Mouse (Mus musculus) frontal cortex, postnatal 14 days (tissue): Measurements from ENCODE around the gene 2210011C24Rik.

ENCODE experiments used
- DNase-seq, 2 experiments: peaks; one replicate each; pipeline ENCODE4 v3.0.0; 2022; ENCODE audit warnings: low spot score in 2 of 2

2210011C24Rik gene

GRCm38 (mm10) chr8:84011705-84012498, at the start of gene 2210011C24Rik:
2210011C24Rik (minus strand) TSS chr8:84012171.
- DNase-seq = no peak

DNA sequence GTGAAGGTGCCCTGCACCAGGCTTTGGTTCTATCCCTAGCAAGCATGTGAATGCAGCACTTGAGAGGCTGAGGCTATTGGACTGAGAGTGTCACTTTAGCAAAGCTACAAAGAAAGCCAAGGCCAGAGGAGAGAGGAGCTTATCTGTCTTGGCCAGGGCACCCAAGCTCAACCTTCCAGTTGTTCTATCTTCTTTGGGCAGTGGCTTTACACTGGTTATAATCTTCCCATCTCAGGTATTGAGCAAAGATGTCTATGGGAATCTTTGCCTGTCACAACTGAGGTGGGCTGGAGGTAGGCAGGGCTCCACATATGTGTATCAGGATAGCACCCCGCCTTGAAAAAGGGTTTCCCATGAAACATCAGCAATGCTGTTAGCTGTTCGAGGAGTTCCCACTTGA, 48.3 kb upstream of the 2210011C24Rik start:
- no peak for DNase-seq

- no peak for DNase-seq
These were observed 47.3 kb upstream of the 2210011C24Rik start for GRCm38 (mm10) chr8:84059226-84059625.

- DNase-seq = no peak
These were observed 45.9 kb upstream of the 2210011C24Rik start for GRCm38 (mm10) chr8:84057827-84058226.

- DNase-seq = no peak
These were observed 41.3 kb upstream of the 2210011C24Rik start for GRCm38 (mm10) chr8:84053229-84053628.

DNA sequence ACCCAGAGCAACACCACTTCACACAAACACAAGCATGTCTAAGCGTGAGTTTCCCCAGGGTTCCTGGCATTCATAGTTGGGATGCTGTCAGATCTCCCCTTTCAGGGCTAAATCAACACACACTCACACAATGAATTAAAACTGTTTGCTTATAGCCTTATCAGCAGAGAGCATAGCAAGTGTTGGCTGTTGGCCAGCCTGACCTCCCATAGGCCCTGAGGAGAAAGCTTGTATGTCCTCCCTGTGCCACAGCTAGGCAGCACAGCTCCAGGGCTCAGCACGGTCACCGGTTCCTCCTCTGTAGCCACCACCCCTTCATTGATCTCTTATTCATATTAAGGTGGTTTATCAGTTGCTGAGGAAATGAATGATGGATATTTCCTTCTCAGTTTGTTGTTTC, 40.8 kb upstream of the 2210011C24Rik start:
- no peak for DNase-seq

GRCm38 (mm10) chr8:84048171-84048570, 36.2 kb upstream of the 2210011C24Rik start:
- DNase-seq = no peak

DNA sequence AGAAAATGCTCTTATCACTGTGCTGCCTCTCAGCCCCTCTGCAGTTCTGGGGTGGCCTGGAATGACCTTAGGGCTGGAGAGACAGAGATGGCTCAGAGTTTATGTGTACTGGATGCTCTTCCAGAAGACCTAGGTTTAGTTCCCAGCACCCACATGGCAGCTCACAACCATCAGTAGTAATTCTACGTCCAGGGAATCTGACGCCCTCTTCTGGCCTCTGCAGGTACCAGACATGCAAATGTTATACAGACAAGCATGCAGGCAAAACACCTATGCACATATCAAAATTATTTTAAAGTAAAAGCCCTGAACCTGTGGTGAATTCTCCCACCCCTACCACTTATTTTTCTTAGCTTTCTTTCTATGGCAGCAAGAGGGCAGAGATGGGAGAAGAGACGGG, 34.5 kb upstream of the 2210011C24Rik start:
- DNase-seq = no peak

- no peak for DNase-seq
These were observed 32.9 kb upstream of the 2210011C24Rik start, which contains the start of gene Rln3 for GRCm38 (mm10) chr8:84044900-84045299. Rln3 (minus strand) TSS chr8:84045000.

DNA sequence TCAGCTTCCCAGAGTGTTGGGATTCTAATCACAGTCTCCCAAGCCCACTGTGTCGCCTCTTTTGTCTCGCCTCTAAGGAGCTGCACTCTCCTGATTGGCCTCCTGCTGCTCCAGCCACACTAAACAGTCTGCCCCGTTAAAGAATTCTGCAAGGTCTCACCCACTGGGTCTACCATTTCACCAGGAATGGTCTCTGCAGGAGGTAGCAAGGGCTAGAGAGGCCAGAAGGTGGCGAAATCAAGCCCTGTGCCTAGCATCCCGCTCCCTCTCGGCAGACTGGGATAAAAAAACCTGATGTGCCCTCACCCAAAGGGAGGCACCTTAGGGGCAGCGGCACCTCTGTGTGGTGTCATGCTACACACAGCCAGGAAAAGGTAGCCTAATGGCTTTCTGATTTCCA, 32.1 kb upstream of the 2210011C24Rik start:
- DNase-seq = no peak

- no peak for DNase-seq
These were observed 31.0 kb upstream of the 2210011C24Rik start for GRCm38 (mm10) chr8:84042948-84043342.

GRCm38 (mm10) chr8:84042066-84042947, 30.3 kb upstream of the 2210011C24Rik start, which contains the start of gene Il27ra:
Il27ra (minus strand) TSS chr8:84042589.
- peak in 1 of 2 experiments; percentile 37 for DNase-seq

DNA sequence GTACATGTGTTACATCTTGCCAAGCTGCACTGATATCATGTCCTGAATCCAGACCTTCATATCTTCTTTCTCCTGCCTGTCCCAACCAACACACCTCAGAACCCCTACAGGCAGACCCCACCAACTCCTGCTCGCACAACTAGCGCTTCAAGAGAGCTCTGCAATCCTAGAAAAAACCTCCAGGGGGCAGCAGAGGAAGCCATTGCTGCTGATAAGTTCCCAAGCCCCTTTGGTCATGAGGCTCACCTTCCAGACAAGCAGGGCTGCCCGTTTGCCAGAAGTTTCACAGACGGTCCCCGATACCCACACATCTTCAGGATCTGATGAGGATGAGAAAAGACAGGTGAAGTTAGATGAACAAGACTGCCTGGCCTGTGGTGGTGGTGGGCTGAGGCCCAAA, 27.1 kb upstream of the 2210011C24Rik start:
- peak; percentile 40 to 71 for DNase-seq

DNA sequence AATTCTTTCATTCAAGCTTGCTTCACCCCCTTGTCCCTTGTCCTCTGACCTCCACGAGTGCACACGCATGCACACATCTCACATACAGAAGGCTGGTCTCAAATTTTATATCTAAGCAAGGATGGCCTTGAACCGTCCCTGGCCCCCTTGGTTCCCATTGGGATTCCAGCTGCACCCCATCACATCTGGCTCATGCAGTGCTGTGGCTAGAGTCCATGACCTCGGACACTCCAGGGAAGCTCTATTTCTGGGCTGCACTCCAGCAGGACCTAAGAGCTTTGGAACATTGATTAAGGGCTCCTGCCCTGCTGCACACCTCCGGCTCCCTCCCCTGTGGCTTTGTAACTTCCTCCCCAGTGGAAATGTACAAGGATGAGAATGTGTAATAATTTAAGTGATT, 26.0 kb upstream of the 2210011C24Rik start:
- no peak for DNase-seq

GRCm38 (mm10) chr8:84032777-84033176, 20.8 kb upstream of the 2210011C24Rik start:
- no peak for DNase-seq

DNA sequence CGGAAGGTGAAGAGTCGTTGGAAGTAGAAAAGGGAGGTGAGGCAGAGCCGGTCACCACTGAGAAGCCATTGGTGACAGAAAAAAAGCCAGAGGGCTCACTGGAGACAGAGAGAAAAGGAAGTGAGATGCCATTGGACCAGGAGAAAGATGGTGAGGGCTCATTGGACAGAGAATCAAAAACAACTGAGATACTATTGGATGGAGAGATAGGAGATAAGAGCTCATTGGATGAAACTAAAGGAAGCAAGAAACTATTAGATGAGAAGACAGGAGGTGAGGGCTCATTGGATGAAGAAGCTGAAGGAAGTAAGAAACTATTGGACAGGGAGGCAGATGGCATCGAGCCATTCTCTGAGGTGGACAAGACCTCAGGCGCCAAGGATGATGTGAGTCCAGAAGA, 17.3 kb upstream of the 2210011C24Rik start:
- no peak for DNase-seq

- no peak for DNase-seq
These were observed 15.5 kb upstream of the 2210011C24Rik start for GRCm38 (mm10) chr8:84027449-84027848.

DNA sequence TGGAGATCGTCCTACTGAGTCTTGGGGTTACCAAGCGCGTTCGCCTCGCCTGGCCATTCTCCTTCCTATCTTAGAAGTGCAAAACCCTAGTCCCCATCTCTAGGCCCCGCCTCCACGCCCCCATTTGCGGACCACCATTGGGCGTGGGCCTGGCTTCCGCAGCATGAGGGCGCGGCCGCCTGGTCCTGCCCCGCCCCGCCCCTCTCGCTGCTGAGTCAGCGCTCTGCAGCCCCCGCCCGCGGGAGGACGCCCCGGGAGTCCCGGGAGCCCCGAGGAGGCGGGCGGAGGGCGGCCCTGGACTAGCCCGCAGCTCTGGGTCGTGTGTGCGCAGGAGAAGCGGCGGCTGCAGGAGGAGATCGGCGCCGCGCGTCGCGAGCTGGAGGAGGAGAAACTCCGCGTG, 13.9 kb upstream of the 2210011C24Rik start:
- no peak for DNase-seq

DNA sequence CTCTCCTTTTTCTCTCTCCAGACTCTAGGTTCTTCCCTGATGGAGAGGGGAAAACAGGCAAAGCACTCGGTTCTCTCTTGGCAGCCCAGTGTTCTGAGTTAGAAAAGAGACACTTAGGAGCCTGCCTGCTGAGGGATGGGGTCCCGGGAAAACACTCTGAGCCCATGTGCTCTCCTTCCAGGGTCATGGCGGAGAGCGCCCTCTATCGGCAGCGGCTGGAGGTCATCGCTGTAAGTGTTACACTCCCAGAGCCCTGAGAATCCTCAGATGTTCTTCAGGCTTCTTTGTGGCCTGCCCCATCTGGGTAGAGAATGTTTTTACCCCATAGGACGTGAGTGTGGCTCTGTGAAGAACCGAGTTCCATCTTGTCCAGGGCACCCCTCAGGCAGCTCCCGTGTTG, 12.2 kb upstream of the 2210011C24Rik start:
- no peak for DNase-seq

GRCm38 (mm10) chr8:84023631-84024030, 11.7 kb upstream of the 2210011C24Rik start:
- no peak for DNase-seq

GRCm38 (mm10) chr8:84023085-84023484, 11.1 kb upstream of the 2210011C24Rik start:
- no peak for DNase-seq

GRCm38 (mm10) chr8:84021569-84021968, 9.6 kb upstream of the 2210011C24Rik start:
- no peak for DNase-seq

- DNase-seq = no peak
These were observed 9.1 kb upstream of the 2210011C24Rik start, which contains the start of gene Palm3 for GRCm38 (mm10) chr8:84021096-84021495. Palm3 (plus strand) TSS chr8:84021471.
